Mouse (Mus musculus) stomach, embryonic 16.5 days (tissue): Measurements from ENCODE around the gene Ndel1. TPM values are rescaled to one million over a fixed set of nuclear protein-coding genes. Genes with fewer than 3 reads are reported as not detected.

Source experiments
- ATAC-seq: fragments of 200-750 bp; cut with Nextera tagmentation; 2 replicates; pipeline ENCODE4 v1.8.0; 2017; ENCODE audit warnings: moderate number of reproducible peaks, moderate TSS enrichment; ENCODE audit not compliant: insufficient read depth, low FRiP score
- H3K27ac ChIP-seq: fragments of 300-500 bp; sonication (generic); 2 replicates; pipeline ENCODE4 v1.5.1; 2014; ENCODE audit warnings: low read length
- H3K27me3 ChIP-seq: fragments of 300-500 bp; sonication (generic); 2 replicates; pipeline ENCODE4 v1.6.1; 2014; ENCODE audit warnings: low read length, control low read depth, mixed read lengths; ENCODE audit not compliant: control insufficient read depth, insufficient read depth
- H3K36me3 ChIP-seq: fragments of 300-500 bp; sonication (generic); 2 replicates; pipeline ENCODE4 v1.6.1; 2014; ENCODE audit warnings: low read length; ENCODE audit not compliant: control insufficient read depth, insufficient read depth
- H3K4me1 ChIP-seq: fragments of 300-500 bp; sonication (generic); 2 replicates; pipeline ENCODE4 v1.6.1; 2014; ENCODE audit warnings: low read length, control low read depth, mixed read lengths; ENCODE audit not compliant: control insufficient read depth, insufficient read depth
- H3K4me2 ChIP-seq: fragments of 300-500 bp; sonication (generic); 2 replicates; pipeline ENCODE4 v1.6.1; 2014; ENCODE audit warnings: low read depth, low read length, mixed read lengths
- H3K4me3 ChIP-seq: fragments of 300-500 bp; sonication (generic); replicated peaks from 2 replicates; pipeline ENCODE4 v1.5.1; 2014; ENCODE audit warnings: mild to moderate bottlenecking, low read length
- H3K9ac ChIP-seq: fragments of 300-500 bp; sonication (generic); 2 replicates; pipeline ENCODE4 v1.6.1; 2014; ENCODE audit warnings: low read length
- H3K9me3 ChIP-seq: fragments of 300-500 bp; sonication (generic); replicated peaks from 2 replicates; pipeline ENCODE4 v1.6.1; 2016; ENCODE audit warnings: low read length, control low read depth; ENCODE audit not compliant: control insufficient read depth
- WGBS: fragments of 180-500 bp; shearing (Covaris S2); extraction: QIAGEN DNeasy Blood & Tissue Kit; methylation state at CpG from one replicate; pipeline ENCODE4 v1.1.7; 2014; 5-methylcytosine and 5-hydroxymethylcytosine counted together
- polyA plus RNA-seq: library from polyadenylated mRNA; unstranded; fragments of >200 nt; fragmentation: Nextera tagmentation; extraction: Ambion mirVana; gene quantifications from 2 replicates; pipeline ENCODE4 v1.2.1, GENCODE M21; 2015

Gene Ndel1
- polyA plus RNA-seq, 1 experiment from 2014 or later = 82.4 TPM

- ATAC-seq = no peak
- Histone ChIP-seq H3K4me2 (no peak overlapping the region), H3K4me3 (no peak overlapping the region), H3K9ac (no peak overlapping the region), H3K27ac (no peak overlapping the region), H3K4me1 (peaks cover 4% of the 10 kb centered on the region), H3K27me3 (no peaks in the 10 kb centered on the region), H3K9me3 (no peaks in the 10 kb centered on the region), H3K36me3 (peaks cover 21% of the 10 kb centered on the region)
- 82% methylated on average over 8 of the region's 8 CpGs for WGBS
These were observed 32.9 kb upstream of the Ndel1 start for GRCm38 (mm10) chr11:68904375-68905137.

DNA sequence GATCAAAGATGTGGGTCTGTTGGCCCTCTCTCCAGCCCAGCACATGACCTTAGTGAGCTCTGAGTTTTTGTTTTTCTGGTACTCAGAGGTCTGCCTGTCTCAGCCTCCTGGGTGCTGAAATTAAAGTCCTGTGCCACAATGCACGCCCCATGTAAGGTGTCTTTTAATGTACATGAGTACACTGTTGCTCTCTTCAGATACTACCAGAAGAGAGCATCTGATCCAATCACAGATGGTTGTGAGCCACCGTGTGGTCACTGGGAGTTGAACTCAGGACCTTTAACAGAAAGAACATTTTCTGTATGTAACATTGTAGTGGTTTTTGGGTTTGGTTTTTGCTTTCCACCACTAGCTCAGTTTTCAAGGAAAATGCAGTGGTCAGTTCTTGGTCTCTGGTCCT is 32.1 kb upstream of the Ndel1 start:
- Histone ChIP-seq H3K27me3 (no peaks in the 10 kb centered on the region), H3K4me1 (peaks cover 4% of the 10 kb centered on the region), H3K36me3 (peaks cover 21% of the 10 kb centered on the region), H3K9ac (no peak overlapping the region), H3K4me3 (no peak overlapping the region), H3K27ac (no peak overlapping the region), H3K9me3 (no peaks in the 10 kb centered on the region), H3K4me2 (no peak overlapping the region)
- 89% methylated on average over 2 of the region's 2 CpGs for WGBS
- ATAC-seq = no peak

GRCm38 (mm10) chr11:68902823-68903222 is 31.2 kb upstream of the Ndel1 start:
- peak overlapping the region; percentile 65 for H3K4me2 ChIP-seq
- H3K27me3 ChIP-seq = no peaks in the 10 kb centered on the region
- 78% methylated on average over 5 of the region's 5 CpGs for WGBS
- H3K4me3 ChIP-seq = peak overlapping the region; percentile 99
- H3K27ac ChIP-seq = no peak overlapping the region
- peaks cover 21% of the 10 kb centered on the region for H3K36me3 ChIP-seq
- peak overlapping the region; percentile 99 for H3K9ac ChIP-seq
- no peak for ATAC-seq
- peaks cover 4% of the 10 kb centered on the region for H3K4me1 ChIP-seq
- no peaks in the 10 kb centered on the region for H3K9me3 ChIP-seq

- Histone ChIP-seq H3K4me1 (peaks cover 4% of the 10 kb centered on the region), H3K27me3 (no peaks in the 10 kb centered on the region), H3K4me2 (peak overlapping the region; percentile 65), H3K9ac (peak overlapping the region; percentile 99), H3K36me3 (peaks cover 21% of the 10 kb centered on the region), H3K27ac (no peak overlapping the region), H3K4me3 (peak overlapping the region; percentile 99), H3K9me3 (no peaks in the 10 kb centered on the region)
- WGBS = under 1% methylated on average over 11 of the region's 11 CpGs
- ATAC-seq = no peak
These were observed 30.7 kb upstream of the Ndel1 start for GRCm38 (mm10) chr11:68902367-68902766.

DNA sequence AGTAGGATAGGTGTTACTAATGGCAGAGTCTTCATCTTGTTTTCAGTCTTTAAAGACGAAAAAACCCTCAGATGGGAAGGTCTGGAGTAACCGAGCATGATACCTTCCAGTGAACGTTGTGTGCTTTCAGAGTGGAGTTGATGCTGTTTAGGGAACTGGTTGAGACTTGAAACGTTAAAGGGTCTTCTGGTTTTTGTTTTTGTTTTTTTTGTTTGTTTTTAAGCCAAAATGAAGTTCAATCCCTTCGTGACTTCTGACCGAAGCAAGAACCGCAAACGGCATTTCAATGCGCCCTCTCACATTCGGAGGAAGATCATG is 30.3 kb upstream of the Ndel1 start:
- Histone ChIP-seq H3K27me3 (no peaks in the 10 kb centered on the region), H3K9me3 (no peaks in the 10 kb centered on the region), H3K9ac (peak overlapping the region; percentile 99), H3K36me3 (peaks cover 21% of the 10 kb centered on the region), H3K27ac (peak overlapping the region; percentile 91), H3K4me2 (peak overlapping the region; percentile 65), H3K4me3 (peak overlapping the region; percentile 99), H3K4me1 (peaks cover 4% of the 10 kb centered on the region)
- WGBS = 0% methylated on average over 10 of the region's 10 CpGs
- ATAC-seq = no peak

DNA sequence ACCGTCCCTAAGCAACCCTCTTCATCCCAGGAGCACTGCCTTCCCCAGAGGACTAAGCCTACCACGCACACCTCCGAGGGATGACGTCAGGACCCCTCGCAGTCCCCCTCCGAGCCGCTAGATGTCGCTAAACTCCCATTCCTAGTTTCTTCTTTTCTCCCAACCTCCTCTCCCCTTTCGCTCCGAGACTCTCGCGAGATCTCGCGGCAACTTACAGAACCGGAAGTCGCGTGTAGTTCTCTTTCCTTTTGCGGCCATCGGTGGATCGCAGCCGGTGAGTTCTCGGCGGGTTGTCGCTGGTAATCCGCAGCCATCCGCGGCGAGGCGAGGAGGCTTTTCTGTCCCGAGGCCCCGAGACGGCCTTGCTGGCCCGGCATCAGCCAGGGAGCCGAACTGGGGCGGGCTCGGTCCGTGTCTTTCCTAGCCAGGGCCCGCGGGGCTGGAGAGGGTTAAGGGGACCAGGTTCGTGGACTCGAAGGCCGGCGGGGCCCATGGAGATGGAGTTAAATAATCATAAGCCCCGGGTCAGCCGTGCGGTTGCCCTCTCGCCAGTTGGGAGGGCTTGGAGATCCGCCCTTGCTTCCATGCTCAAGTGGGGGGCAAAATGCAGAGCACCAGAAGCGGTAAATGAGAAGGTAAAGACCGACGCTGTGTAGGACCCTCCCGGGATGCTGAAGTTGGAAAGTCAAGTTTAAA is 29.8 kb upstream of the Ndel1 start, which contains the start of gene Rpl26:
Gene Rpl26 (plus strand): TSS at position 233 of the 696 bp plus-strand sequence.
- ATAC-seq = peak; percentile 90
- H3K4me1 ChIP-seq = peaks cover 4% of the 10 kb centered on the region
- peak within 1 kb of the TSS; percentile 99 for H3K4me3 ChIP-seq
- H3K9me3 ChIP-seq = no peaks in the 10 kb centered on the region
- peak within 1 kb of the TSS; percentile 99 for H3K9ac ChIP-seq
- peak within 1 kb of the TSS; percentile 91 for H3K27ac ChIP-seq
- H3K36me3 ChIP-seq = peaks cover 21% of the 10 kb centered on the region
- WGBS = under 1% methylated on average over 52 of the region's 52 CpGs
- H3K27me3 ChIP-seq = no peaks in the 10 kb centered on the region
- peak within 1 kb of the TSS; percentile 76 for H3K4me2 ChIP-seq

- ATAC-seq = no peak
- no peak overlapping the region for H3K27ac ChIP-seq
These were observed 29.1 kb upstream of the Ndel1 start for GRCm38 (mm10) chr11:68900519-68901350.

GRCm38 (mm10) chr11:68899815-68900214 is 28.2 kb upstream of the Ndel1 start:
- Histone ChIP-seq H3K27me3 (no peaks in the 10 kb centered on the region), H3K4me3 (no peak overlapping the region), H3K4me2 (no peak overlapping the region), H3K27ac (no peak overlapping the region), H3K4me1 (peaks cover 4% of the 10 kb centered on the region), H3K36me3 (peaks cover 14% of the 10 kb centered on the region), H3K9ac (no peak overlapping the region), H3K9me3 (no peaks in the 10 kb centered on the region)
- 84% methylated on average over 8 of the region's 8 CpGs for WGBS
- no peak for ATAC-seq

More at GRCm38 (mm10) chr11:68900519-68901350, 29.1 kb upstream of the Ndel1 start:
- Histone ChIP-seq H3K4me3 (peak overlapping the region; percentile 99), H3K36me3 (peaks cover 21% of the 10 kb centered on the region), H3K9ac (peak overlapping the region; percentile 75), H3K9me3 (no peaks in the 10 kb centered on the region), H3K4me1 (peaks cover 4% of the 10 kb centered on the region), H3K27me3 (no peaks in the 10 kb centered on the region), H3K4me2 (peak overlapping the region; percentile 76)
- WGBS = 26% methylated on average over 31 of the region's 31 CpGs
